Mouse (Mus musculus) brain, embryonic 14.5 days (tissue): ENCODE measurements at regions not wholly inside any gene's neighbourhood (a gene's known extent, or its start where the extent isn't known, plus 50 kb on each side); places are given as distances from the start of the nearest gene placed in this dataset.

Experiments
- CTCF ChIP-seq: fragments of 200-500 bp; IDR thresholded peaks from 2 replicates; pipeline ENCODE4 v1.5.1; 2012; ENCODE audit warnings: inconsistent platforms, mild to moderate bottlenecking, moderate library complexity, borderline replicate concordance; ENCODE audit not compliant: insufficient read depth, insufficient read length; ENCODE audit errors: extremely low read depth
- POLR2A ChIP-seq: fragments of 200-500 bp; IDR thresholded peaks from 2 replicates; pipeline ENCODE4 v1.6.1; 2012; ENCODE audit warnings: mild to moderate bottlenecking, inconsistent platforms, borderline replicate concordance; ENCODE audit not compliant: poor library complexity, insufficient read depth, insufficient read length, severe bottlenecking; ENCODE audit errors: extremely low read depth

- TF ChIP-seq POLR2A (no peak), CTCF (no peak)
Measured at GRCm38 (mm10) chr15:62402142-62402541, 1442.8 kb downstream of the Gsdmc2 start.
